Mouse (Mus musculus): ENCODE measurements around the gene Arl4d. TPM values are rescaled to one million over a fixed set of nuclear protein-coding genes. Genes with fewer than 3 reads are reported as not detected.

Gene Arl4d
- polyA plus RNA-seq, 1 experiment from 2014 or later: 4.1 TPM

- DNase-seq (no peak), ATAC-seq (no peak)
- Histone ChIP-seq H3K27me3 (ENCODE audit: insufficient read depth, low read length) (no peaks in the 10 kb centered on the region), H3K4me2 (ENCODE audit: low read depth, low read length) (no peak overlapping the region), H3K4me1 (ENCODE audit: insufficient read depth) (peaks cover 29% of the 10 kb centered on the region), H3K9me3 (ENCODE audit: low read length) (no peaks in the 10 kb centered on the region), H3K9ac (replicated peaks) (no peak overlapping the region), H3K36me3 (replicated peaks; ENCODE audit: insufficient read depth, low read length) (peaks cover 4% of the 10 kb centered on the region; the same call in 1 of the 2 replicates), H3K27ac (ENCODE audit: low read depth) (peak overlapping the region; percentile 12; the same call in 1 of the 2 replicates), H3K4me3 (ENCODE audit: low read depth, low read length) (no peak overlapping the region)
- 50% methylated on average over 11 of the region's 11 CpGs for WGBS (ENCODE audit: insufficient replicate concordance)
- TF ChIP-seq EP300 (IDR thresholded peaks at IDR 0.05; ENCODE audit: low read depth) (no peak), CTCF (IDR thresholded peaks at IDR 0.05; ENCODE audit: low read depth) (no peak)
Measured at GRCm38 (mm10) chr11:101663229-101664027, 1.9 kb upstream of the Arl4d start.

GRCm38 (mm10) chr11:101665636-101665992 lies 273 bp downstream of the Arl4d start:
- Histone ChIP-seq H3K27me3 (ENCODE audit: insufficient read depth, low read length) (no peaks in the 10 kb centered on the region), H3K9me3 (ENCODE audit: low read length) (no peaks in the 10 kb centered on the region), H3K4me2 (ENCODE audit: low read depth, low read length) (peak overlapping the region; percentile 89), H3K4me3 (ENCODE audit: low read depth, low read length) (peak overlapping the region; percentile 62), H3K27ac (ENCODE audit: low read depth) (peak overlapping the region; percentile 60), H3K4me1 (ENCODE audit: insufficient read depth) (peaks cover 37% of the 10 kb centered on the region), H3K36me3 (replicated peaks; ENCODE audit: insufficient read depth, low read length) (peaks cover 4% of the 10 kb centered on the region; the same call in 1 of the 2 replicates), H3K9ac (replicated peaks) (peak overlapping the region; percentile 75)
- under 1% methylated on average over 24 of the region's 24 CpGs for WGBS (ENCODE audit: insufficient replicate concordance)
- ATAC-seq (peak; percentile 30; the same call in 1 of the 2 replicates), DNase-seq (no peak)
- TF ChIP-seq EP300 (IDR thresholded peaks at IDR 0.05; ENCODE audit: low read depth) (no peak), CTCF (IDR thresholded peaks at IDR 0.05; ENCODE audit: low read depth) (no peak)

- Histone ChIP-seq H3K4me2 (ENCODE audit: low read depth, low read length) (peak overlapping the region; percentile 89), H3K27ac (ENCODE audit: low read depth) (peak overlapping the region; percentile 75), H3K9ac (replicated peaks) (peak overlapping the region; percentile 75), H3K4me1 (ENCODE audit: insufficient read depth) (peaks cover 35% of the 10 kb centered on the region), H3K36me3 (replicated peaks; ENCODE audit: insufficient read depth, low read length) (peaks cover 4% of the 10 kb centered on the region; the same call in 1 of the 2 replicates), H3K9me3 (ENCODE audit: low read length) (no peaks in the 10 kb centered on the region), H3K27me3 (ENCODE audit: insufficient read depth, low read length) (no peaks in the 10 kb centered on the region), H3K4me3 (ENCODE audit: low read depth, low read length) (peak overlapping the region; percentile 62)
- no peak for TF ChIP-seq CTCF (IDR thresholded peaks at IDR 0.05; ENCODE audit: low read depth)
- no peak for DNase-seq
- 77% methylated on average over 28 of the region's 28 CpGs for WGBS (ENCODE audit: insufficient replicate concordance)
- no peak for ATAC-seq
Measured at GRCm38 (mm10) chr11:101666626-101667345, 1.4 kb downstream of the Arl4d start.

GRCm38 (mm10) chr11:101667871-101668532 lies 2.7 kb downstream of the Arl4d start:
- no peak for TF ChIP-seq EP300 (IDR thresholded peaks at IDR 0.05; ENCODE audit: low read depth)
- Histone ChIP-seq H3K4me2 (ENCODE audit: low read depth, low read length) (peak overlapping the region; percentile 89), H3K27me3 (ENCODE audit: insufficient read depth, low read length) (no peaks in the 10 kb centered on the region), H3K9ac (replicated peaks) (0 out of 2 replicates have a peak overlapping the region, but pooled peaks have one; percentile 26), H3K4me1 (ENCODE audit: insufficient read depth) (peaks cover 35% of the 10 kb centered on the region), H3K36me3 (replicated peaks; ENCODE audit: insufficient read depth, low read length) (peaks cover 4% of the 10 kb centered on the region; the same call in 1 of the 2 replicates), H3K27ac (ENCODE audit: low read depth) (peak overlapping the region; percentile 75), H3K4me3 (ENCODE audit: low read depth, low read length) (peak overlapping the region; percentile 62), H3K9me3 (ENCODE audit: low read length) (no peaks in the 10 kb centered on the region)
- peak; percentile 43 for ATAC-seq
- peak; percentile 37 for DNase-seq
- 66% methylated on average over 14 of the region's 14 CpGs for WGBS (ENCODE audit: insufficient replicate concordance)

GRCm38 (mm10) chr11:101668546-101669261 lies 3.4 kb downstream of the Arl4d start:
- peak; percentile 50 for ATAC-seq
- H3K27ac ChIP-seq (ENCODE audit: low read depth): peak overlapping the region; percentile 75
- H3K9me3 ChIP-seq (ENCODE audit: low read length): no peaks in the 10 kb centered on the region
- no peaks in the 10 kb centered on the region for H3K27me3 ChIP-seq (ENCODE audit: insufficient read depth, low read length)
- H3K4me1 ChIP-seq (ENCODE audit: insufficient read depth): peaks cover 31% of the 10 kb centered on the region
- H3K4me2 ChIP-seq (ENCODE audit: low read depth, low read length): peak overlapping the region; percentile 89
- peaks cover 4% of the 10 kb centered on the region; the same call in 1 of the 2 replicates for H3K36me3 ChIP-seq (replicated peaks; ENCODE audit: insufficient read depth, low read length)
- no peak overlapping the region for H3K4me3 ChIP-seq (ENCODE audit: low read depth, low read length)
- DNase-seq: peak; percentile 49
- H3K9ac ChIP-seq (replicated peaks): 0 out of 2 replicates have a peak overlapping the region, but pooled peaks have one; percentile 26
- WGBS (ENCODE audit: insufficient replicate concordance): 30% methylated on average over 10 of the region's 13 CpGs
- TF ChIP-seq CTCF (IDR thresholded peaks at IDR 0.05; ENCODE audit: low read depth) (no peak), EP300 (IDR thresholded peaks at IDR 0.05; ENCODE audit: low read depth) (no peak)
